8 mouse cellular contexts compared by ENCODE assay signal in genomic region chr1:156473961-156474503, GRCm38 (mm10). TPM values are rescaled to one million over a fixed set of nuclear protein-coding genes. Genes with fewer than 3 reads are reported as not detected.
DNase-seq lines count a peak whose midpoint lies in the region; ATAC-seq and TF ChIP-seq lines count a peak whose summit lies in the region.

TSS of gene Soat1 (minus strand) at chr1:156474331.

- H3K27ac ChIP-seq in ES-Bruce4 (ENCODE audit: insufficient read depth, low read length): no peak within 1 kb of the TSS
- H3K27ac ChIP-seq in forebrain, embryonic 15.5 days (replicated peaks): peak within 1 kb of the TSS; percentile 19; the same call in 1 of the 2 replicates

- H3K4me1 ChIP-seq in ES-Bruce4 (ENCODE audit: control insufficient read depth, insufficient read depth, low read length): no peaks in the 10 kb centered on the region
- H3K4me1 ChIP-seq in forebrain, embryonic 15.5 days: peaks cover 7% of the 10 kb centered on the region
- no peaks in the 10 kb centered on the region; the same call in 1 of the 2 replicates for H3K4me1 ChIP-seq in lung, adult 2 months (ENCODE audit: control insufficient read depth, insufficient read depth, low read length)

- H3K36me3 ChIP-seq in ES-Bruce4 (ENCODE audit: control insufficient read depth, insufficient read depth, low read length, poor library complexity, severe bottlenecking): no peaks in the 10 kb centered on the region
- H3K36me3 ChIP-seq in forebrain, embryonic 15.5 days: no peaks in the 10 kb centered on the region

- TF ChIP-seq EP300 in ES-Bruce4 (IDR thresholded peaks at IDR 0.05; ENCODE audit: insufficient read depth, low read depth, low read length): no peak

- H3K4me2 ChIP-seq in forebrain, embryonic 15.5 days (replicated peaks): peak within 1 kb of the TSS; percentile 66

- no peak for TF ChIP-seq POLR2A in ES-Bruce4 (IDR thresholded peaks at IDR 0.05; ENCODE audit: insufficient read depth, low read length)
- TF ChIP-seq POLR2A in lung, adult 2 months (IDR thresholded peaks at IDR 0.05; ENCODE audit: borderline replicate concordance, extremely low read depth, low read depth, low read length): peak; percentile 59; the same call in 1 of the 2 replicates

- peak within 1 kb of the TSS; percentile 79 for H3K4me3 ChIP-seq in ES-Bruce4 (ENCODE audit: low read depth, low read length)
- H3K4me3 ChIP-seq in forebrain, embryonic 15.5 days: peak within 1 kb of the TSS; percentile 72
- H3K4me3 ChIP-seq in lung, adult 2 months (replicated peaks; ENCODE audit: extremely low read depth, low read depth, low read length): peak within 1 kb of the TSS; percentile 80

- TF ChIP-seq CTCF in ES-Bruce4 (IDR thresholded peaks at IDR 0.05; ENCODE audit: low read depth, low read length): no peak
- no peak for TF ChIP-seq CTCF in lung, adult 2 months (IDR thresholded peaks at IDR 0.05; ENCODE audit: insufficient read depth, low read length)

- H3K9ac ChIP-seq in ES-Bruce4 (ENCODE audit: low read depth, poor library complexity, severe bottlenecking): peak within 1 kb of the TSS; percentile 61
- peak within 1 kb of the TSS; percentile 72 for H3K9ac ChIP-seq in forebrain, embryonic 15.5 days (replicated peaks)

- peak; percentile 73 for DNase-seq in cerebellum, adult 11 months
- DNase-seq in heart, postnatal 25 days (ENCODE audit: low spot score): peak; percentile 79
- DNase-seq in layer of hippocampus, adult 18-20 months (ENCODE audit: low spot score in 2 of 2): peak; percentile 85 to 91
- peak; percentile 90 for DNase-seq in lung, adult 2 months
- peak; percentile 90 to 93 for DNase-seq in thymus, adult 18-20 months

- intact Hi-C loops in heart, postnatal 25 days (cut with DNase I): no loop called here

- H3K9me3 ChIP-seq in ES-Bruce4 (replicated peaks; ENCODE audit: control insufficient read depth, insufficient read depth, low read length, poor library complexity, severe bottlenecking): no peaks in the 10 kb centered on the region
- H3K9me3 ChIP-seq in forebrain, embryonic 15.5 days: no peaks in the 10 kb centered on the region

- WGBS in forebrain, embryonic 15.5 days: 0% methylated on average over 45 of the region's 46 CpGs
- WGBS in lung, adult 2 months: 0% methylated on average over 45 of the region's 46 CpGs

- peak; percentile 99 for ATAC-seq in forebrain, embryonic 15.5 days (replicated peaks)
- ATAC-seq in neutrophil, adult 5-6 weeks (ENCODE audit: extremely low read depth, insufficient number of reproducible peaks, low FRiP score, poor library complexity, severe bottlenecking): peak; percentile 89

- no peaks in the 10 kb centered on the region for H3K27me3 ChIP-seq in ES-Bruce4 (ENCODE audit: control insufficient read depth, insufficient read depth, low read length, poor library complexity, severe bottlenecking)
- no peaks in the 10 kb centered on the region for H3K27me3 ChIP-seq in forebrain, embryonic 15.5 days

RNA-seq across cellular contexts. Expression of gene Soat1, which starts in this region (rescaled TPM):
- polyA plus RNA-seq in ES-Bruce4 (2011; ENCODE audit: insufficient read depth, insufficient read length, low read depth, missing spikeins): 137 and 140 TPM in 2 replicates
- 12.4 and 12.6 TPM in 2 replicates for polyA plus RNA-seq in forebrain, embryonic 15.5 days (2015; fragmentation: Nextera tagmentation; extraction: Ambion mirVana)
- 10 to 100 TPM in 1 of 2 experiments, 1 to 10 TPM in 1; 7.1 to 11.7 TPM for total RNA-seq in heart, postnatal 25 days (2021)
- 10 to 100 TPM; 49.0 to 58.6 TPM for total RNA-seq in layer of hippocampus, adult 18-20 months (2021)
- polyA plus RNA-seq in lung, adult 2 months (2012; rRNA removed): 61.3 and 104 TPM in 2 replicates
- total RNA-seq in neutrophil, adult 5-6 weeks (2017): 80.2 and 105 TPM in 2 replicates
